15 mouse cellular contexts compared by ENCODE assay signal in genomic region chr11:49981321-49981963, GRCm38 (mm10). TPM values are rescaled to one million over a fixed set of nuclear protein-coding genes. Genes with fewer than 3 reads are reported as not detected.
DNase-seq lines count a peak whose midpoint lies in the region; ATAC-seq and TF ChIP-seq lines count a peak whose summit lies in the region.
"Had no signal": no experiment of that assay in that cellular context is flagged by ENCODE, and none has a peak within 500 bp of the region (broad histone marks: within the 10 kb centered on the region; RNA-seq: fewer than 3 reads in every experiment).

No protein-coding gene starts in this region.

- no peak overlapping the region for H3K4me3 ChIP-seq in stomach, embryonic 15.5 days (replicated peaks)
- H3K4me3 ChIP-seq in stomach, postnatal 0 days (ENCODE audit: low read depth, low read length), result no peak overlapping the region
- H3K4me3 ChIP-seq in forebrain, embryonic 15.5 days, result no peak overlapping the region
- H3K4me3 ChIP-seq: forebrain, embryonic 13.5 days; heart, embryonic 15.5 days; myocyte had no signal

- ATAC-seq in stomach, embryonic 15.5 days (ENCODE audit: insufficient read depth, low FRiP score, low read depth), result peak; percentile 62; the same call in 1 of the 2 replicates
- no peak for ATAC-seq in stomach, postnatal 0 days (ENCODE audit: low FRiP score, low TSS enrichment)
- peak; percentile 80 for ATAC-seq in megakaryocyte-erythroid progenitor cell, adult 5-6 weeks (replicated peaks; ENCODE audit: low FRiP score, low TSS enrichment, poor library complexity, severe bottlenecking)
- ATAC-seq in monocyte, adult 5-6 weeks (replicated peaks; ENCODE audit: insufficient number of reproducible peaks, low FRiP score, low TSS enrichment, poor library complexity, severe bottlenecking), result no peak
- ATAC-seq in forebrain, embryonic 15.5 days (replicated peaks), result no peak
- ATAC-seq: forebrain, embryonic 13.5 days had no signal

- no peaks in the 10 kb centered on the region for H3K9me3 ChIP-seq in stomach, embryonic 15.5 days
- H3K9me3 ChIP-seq in stomach, postnatal 0 days (ENCODE audit: control insufficient read depth, low read length), result no peaks in the 10 kb centered on the region
- no peaks in the 10 kb centered on the region for H3K9me3 ChIP-seq in forebrain, embryonic 15.5 days
- H3K9me3 ChIP-seq: forebrain, embryonic 13.5 days; heart, embryonic 15.5 days had no signal

- H3K27me3 ChIP-seq in stomach, embryonic 15.5 days (replicated peaks), result no peaks in the 10 kb centered on the region
- no peaks in the 10 kb centered on the region for H3K27me3 ChIP-seq in stomach, postnatal 0 days (ENCODE audit: control insufficient read depth, insufficient read depth, low read length)
- H3K27me3 ChIP-seq in forebrain, embryonic 15.5 days, result no peaks in the 10 kb centered on the region
- H3K27me3 ChIP-seq: forebrain, embryonic 13.5 days; heart, embryonic 15.5 days had no signal

- H3K9ac ChIP-seq in stomach, embryonic 15.5 days, result no peak overlapping the region
- H3K9ac ChIP-seq in stomach, postnatal 0 days (ENCODE audit: low read length), result no peak overlapping the region
- no peak overlapping the region for H3K9ac ChIP-seq in forebrain, embryonic 15.5 days (replicated peaks)
- H3K9ac ChIP-seq: forebrain, embryonic 13.5 days; heart, embryonic 15.5 days had no signal

- no peaks in the 10 kb centered on the region for H3K36me3 ChIP-seq in stomach, embryonic 15.5 days
- no peaks in the 10 kb centered on the region for H3K36me3 ChIP-seq in stomach, postnatal 0 days (ENCODE audit: control insufficient read depth, insufficient read depth, low read length)
- no peaks in the 10 kb centered on the region for H3K36me3 ChIP-seq in forebrain, embryonic 15.5 days
- H3K36me3 ChIP-seq: heart, embryonic 15.5 days had no signal

- 53% methylated on average over 7 of the region's 7 CpGs for WGBS in stomach, embryonic 15.5 days
- WGBS in stomach, postnatal 0 days, result 46% methylated on average over 7 of the region's 7 CpGs
- 88% methylated on average over 7 of the region's 7 CpGs for WGBS in forebrain, embryonic 15.5 days

- H3K4me1 ChIP-seq in stomach, embryonic 15.5 days, result no peaks in the 10 kb centered on the region; the same call in 1 of the 2 replicates
- no peaks in the 10 kb centered on the region for H3K4me1 ChIP-seq in stomach, postnatal 0 days (replicated peaks; ENCODE audit: control insufficient read depth, insufficient read depth)
- no peaks in the 10 kb centered on the region for H3K4me1 ChIP-seq in forebrain, embryonic 15.5 days
- H3K4me1 ChIP-seq: forebrain, embryonic 13.5 days had no signal

- H3K27ac ChIP-seq in stomach, embryonic 15.5 days, result no peak overlapping the region
- no peak overlapping the region for H3K27ac ChIP-seq in stomach, postnatal 0 days (replicated peaks)
- H3K27ac ChIP-seq in forebrain, embryonic 15.5 days (replicated peaks), result no peak overlapping the region
- H3K27ac ChIP-seq: forebrain, embryonic 13.5 days; heart, embryonic 15.5 days had no signal

- DNase-seq in adrenal gland, adult 2 months, result peak; percentile 35
- DNase-seq in adrenal gland, postnatal 25 days, result no peak
- no peak for DNase-seq in stomach, postnatal 0 days (ENCODE audit: low spot score)
- DNase-seq in fibroblast of lung, adult 2 months (ENCODE audit: low read depth), result peak; percentile 33
- DNase-seq: B cell, adult 2 months; layer of hippocampus, adult 9-11 months; lung, postnatal 4 days; right cerebral cortex, postnatal 14 days had no signal

- no peak for TF ChIP-seq CTCF in stomach, postnatal 0 days (IDR thresholded peaks at IDR 0.05; ENCODE audit: low read depth)

- TF ChIP-seq EP300 in stomach, postnatal 0 days (optimal IDR thresholded peaks at IDR 0.05), result no peak

- no peak overlapping the region for H3K4me2 ChIP-seq in stomach, embryonic 15.5 days
- H3K4me2 ChIP-seq in stomach, postnatal 0 days (replicated peaks; ENCODE audit: low read depth), result no peak overlapping the region
- H3K4me2 ChIP-seq in forebrain, embryonic 15.5 days (replicated peaks), result no peak overlapping the region
- H3K4me2 ChIP-seq: forebrain, embryonic 13.5 days; heart, embryonic 15.5 days had no signal

RNA-seq across cellular contexts. Expression of gene Rnf130, which starts 43.7 kb away (rescaled TPM):
- total RNA-seq in adrenal gland, adult 2 months (2021), result 100 to 1,000 TPM in 1 of 2 experiments, 10 to 100 TPM in 1; 78.9 to 102 TPM
- 114 and 129 TPM in 2 replicates for polyA plus RNA-seq in adrenal gland, adult 2 months (2012; rRNA removed)
- 71.7 and 83.7 TPM in 2 replicates for total RNA-seq in adrenal gland, postnatal 25 days (2021)
- 57.1 and 57.8 TPM in 2 replicates for polyA plus RNA-seq in stomach, embryonic 15.5 days (2015; fragmentation: Nextera tagmentation; extraction: Ambion mirVana)
- 52.6 and 54.2 TPM in 2 replicates for polyA plus RNA-seq in stomach, postnatal 0 days (2015; fragmentation: Nextera tagmentation; extraction: Ambion mirVana)
- 63.4 and 63.8 TPM in 2 replicates for total RNA-seq in megakaryocyte-erythroid progenitor cell, adult 5-6 weeks (2014; fragmentation: Nextera tagmentation)
- 115 and 134 TPM in 2 replicates for total RNA-seq in megakaryocyte-erythroid progenitor cell, adult 5-6 weeks (2017)
- total RNA-seq in monocyte, adult 5-6 weeks (2017), result 335 to 628 TPM (median 575 TPM) in 3 replicates
- polyA plus RNA-seq in forebrain, embryonic 15.5 days (2015; fragmentation: Nextera tagmentation; extraction: Ambion mirVana), result 75.8 and 78.0 TPM in 2 replicates
- polyA plus RNA-seq: myocyte had no signal

Comparison
In these comparisons a context has a peak if more than half of its experiments do, and no peak if none do; other contexts are left out.
1. DNase-seq: peak in adrenal gland, adult 2 months (single experiment) and fibroblast of lung, adult 2 months (single experiment); none in adrenal gland, postnatal 25 days (single experiment) and stomach, postnatal 0 days (single experiment).
2. ATAC-seq: peak in stomach, embryonic 15.5 days (single experiment) and megakaryocyte-erythroid progenitor cell, adult 5-6 weeks (single experiment); none in stomach, postnatal 0 days (single experiment), monocyte, adult 5-6 weeks (single experiment) and forebrain, embryonic 15.5 days (single experiment).